Mouse (Mus musculus) retina, postnatal 7 days (tissue): Measurements from ENCODE around the gene Asic2.

Experiments used
- DNase-seq: peaks from one replicate; pipeline ENCODE4 v3.0.0-alpha.2; 2012; ENCODE audit warnings: low read depth, low spot score

Asic2 gene

DNA sequence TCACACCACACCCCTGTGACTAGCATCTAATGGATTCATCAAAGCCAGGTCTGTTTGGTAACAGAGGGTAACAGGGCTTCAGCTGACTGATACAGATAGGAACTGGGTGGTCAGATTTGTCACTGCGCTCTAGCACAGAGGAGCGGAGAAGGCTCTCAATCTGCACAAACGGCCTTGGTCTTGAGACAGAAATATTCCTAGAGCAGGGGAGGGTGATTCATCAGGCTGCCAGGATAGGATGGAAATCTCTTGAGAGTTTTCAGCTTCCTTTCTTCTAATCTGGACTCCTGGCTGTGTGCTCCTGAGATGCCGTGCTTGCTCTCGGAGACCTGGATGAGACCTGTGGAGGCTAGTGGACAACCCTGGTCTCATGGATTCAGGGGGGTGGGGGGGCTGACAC is 765.7 kb downstream of the Asic2 start:
- no peak for DNase-seq

DNA sequence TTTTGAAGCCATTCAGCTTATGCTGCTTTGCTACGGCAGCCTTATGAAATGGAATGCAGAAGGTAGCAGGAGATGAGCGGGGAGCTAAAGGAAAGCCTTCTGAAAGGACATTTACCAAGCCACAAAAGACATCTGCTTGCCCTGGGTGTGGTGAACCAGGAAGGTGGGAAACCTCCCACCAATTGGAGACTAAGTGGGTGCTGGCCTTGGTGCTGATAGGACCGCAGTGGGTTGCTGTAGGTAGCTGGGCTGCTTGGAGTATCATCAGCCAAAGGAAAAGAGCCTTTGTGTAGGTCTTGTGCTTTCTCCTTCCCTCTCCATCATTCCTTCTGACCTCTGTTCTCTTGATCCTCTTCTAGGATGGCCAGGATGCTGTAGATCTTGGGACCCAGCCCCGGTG is 774.4 kb downstream of the Asic2 start:
- no peak for DNase-seq

DNA sequence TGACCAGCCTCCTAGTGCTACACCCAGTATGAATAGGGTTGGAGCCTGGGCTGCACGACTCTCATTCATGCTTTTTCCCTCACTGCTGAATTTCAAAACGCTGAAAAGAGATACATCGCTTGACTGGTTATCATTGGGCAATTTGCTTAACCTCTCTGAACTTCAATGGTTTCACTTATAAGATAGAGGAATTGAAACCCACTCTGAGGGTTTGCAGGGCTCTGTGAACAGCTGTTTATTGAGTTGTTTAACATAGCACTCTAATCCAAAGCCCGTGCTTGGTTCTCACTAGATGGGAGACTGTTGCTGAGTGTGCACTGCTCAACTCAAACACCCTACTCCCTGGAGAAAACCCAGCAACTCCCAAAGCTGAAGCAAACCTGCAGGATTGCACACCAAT is 776.1 kb downstream of the Asic2 start:
- no peak for DNase-seq

DNA sequence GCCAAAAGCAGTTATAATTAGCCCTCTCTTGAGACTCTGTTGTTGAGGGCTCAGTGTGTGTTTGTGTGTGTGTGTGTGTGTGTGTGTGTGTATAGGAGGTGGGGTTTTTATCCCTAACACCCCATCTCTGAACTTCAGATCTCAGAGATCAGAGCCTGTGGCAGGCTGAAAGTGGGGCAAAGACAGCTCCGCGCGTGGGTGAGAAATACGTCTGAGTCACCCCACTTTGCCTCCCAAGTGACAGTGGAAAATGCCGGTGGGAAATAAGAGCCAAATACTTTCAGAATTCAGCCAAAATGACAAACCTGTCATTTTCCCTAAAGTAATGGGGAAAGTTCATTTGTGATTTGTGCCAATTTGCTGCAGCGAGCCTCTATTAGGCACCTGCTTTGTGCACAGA is 779.2 kb downstream of the Asic2 start:
- no peak for DNase-seq

DNA sequence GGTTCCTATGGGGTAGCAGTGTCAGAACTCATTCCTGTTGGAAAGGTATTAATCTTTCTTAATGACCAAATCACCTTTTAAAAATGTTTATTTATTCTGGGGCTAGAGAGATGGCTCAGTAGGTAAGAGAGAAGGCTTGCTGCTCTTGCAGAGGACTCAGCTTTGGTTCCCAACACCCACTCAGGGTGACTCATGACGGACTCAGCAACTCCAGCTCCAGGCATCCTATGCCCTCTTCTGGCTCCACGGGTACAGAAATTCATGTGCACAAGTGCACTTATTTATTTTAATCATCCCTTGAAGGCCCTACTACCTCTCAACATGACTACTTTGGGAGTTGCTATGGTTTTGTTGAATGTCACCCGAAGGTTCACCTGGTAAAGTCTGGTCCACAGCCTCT is 780.4 kb downstream of the Asic2 start:
- no peak for DNase-seq

DNA sequence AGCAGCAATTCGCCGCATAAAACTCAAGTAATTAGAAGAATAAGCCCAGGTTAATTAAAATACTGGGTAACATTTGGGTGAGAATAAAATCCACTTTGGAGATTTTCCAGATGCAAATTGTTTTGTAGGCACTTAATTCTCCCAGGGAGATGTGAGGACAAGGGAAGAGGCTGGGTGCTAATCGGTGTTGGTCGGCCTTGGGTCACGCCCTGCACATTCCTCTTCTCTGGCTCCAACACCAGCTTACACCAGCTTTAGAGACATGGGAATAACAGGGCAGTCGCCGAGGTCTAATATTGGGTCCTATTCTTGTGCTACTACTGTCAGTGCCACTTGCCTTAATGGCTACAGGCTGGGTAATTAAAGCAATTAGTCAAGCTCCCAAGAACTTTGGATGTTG is 783.5 kb downstream of the Asic2 start:
- no peak for DNase-seq

DNA sequence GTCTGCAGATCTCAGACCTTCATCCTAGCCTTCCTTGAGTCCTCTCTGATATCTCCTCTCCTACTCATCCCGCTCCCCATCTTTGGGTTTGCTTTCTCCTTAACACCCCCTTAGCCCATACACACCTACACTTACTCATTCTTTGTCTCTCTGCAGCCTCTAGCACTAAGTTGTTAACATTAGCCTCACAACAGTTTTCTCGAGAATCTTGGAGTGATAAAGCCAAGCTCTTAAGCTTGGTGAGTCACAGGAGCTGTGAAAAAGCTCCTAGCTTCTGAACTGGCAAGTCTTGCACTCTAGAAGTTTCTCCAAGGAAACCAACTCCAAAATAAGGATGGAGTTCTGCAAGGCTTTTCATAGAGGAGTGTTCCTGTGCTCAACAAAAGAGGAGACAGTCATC is 803.4 kb downstream of the Asic2 start:
- no peak for DNase-seq

DNA sequence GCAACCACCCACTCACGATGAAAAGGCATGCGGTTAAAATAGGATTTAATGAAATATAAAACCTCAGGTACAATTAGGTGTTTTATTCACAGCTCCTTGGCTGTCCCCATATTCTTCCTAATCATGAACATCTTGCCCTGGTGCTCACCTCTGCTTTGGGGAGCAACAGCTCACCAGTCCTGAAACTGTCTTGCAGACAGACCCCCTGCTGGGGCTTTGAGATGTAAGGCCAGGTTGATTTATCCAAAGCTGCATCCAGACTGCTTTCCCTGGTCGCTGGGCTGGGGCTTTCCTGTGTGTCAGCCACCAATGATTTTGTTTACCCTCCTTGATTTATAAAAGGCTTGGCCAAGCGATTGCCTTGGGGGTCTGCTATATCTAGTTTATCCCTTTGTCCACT is 805.2 kb downstream of the Asic2 start:
- DNase-seq: no peak

DNA sequence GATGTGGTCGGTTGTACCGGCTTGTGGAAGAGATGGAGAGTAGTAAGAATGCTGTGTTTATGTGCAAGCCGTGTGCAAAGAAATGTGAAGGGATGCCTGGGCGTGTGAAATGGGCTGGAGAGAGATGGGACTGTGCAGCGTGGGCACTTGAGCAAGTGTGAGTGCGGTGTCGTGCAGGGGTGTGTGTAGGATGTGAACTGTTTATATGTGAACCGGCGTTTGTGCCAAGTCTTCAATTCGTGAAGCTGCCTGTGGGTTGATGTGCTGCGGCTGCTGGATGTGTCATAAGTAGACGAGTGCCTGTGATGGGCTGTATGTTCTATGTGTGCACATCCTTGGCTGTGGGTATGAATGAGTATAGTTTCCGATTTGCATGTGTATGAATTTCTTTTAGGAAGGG is 814.4 kb downstream of the Asic2 start:
- DNase-seq: no peak

DNA sequence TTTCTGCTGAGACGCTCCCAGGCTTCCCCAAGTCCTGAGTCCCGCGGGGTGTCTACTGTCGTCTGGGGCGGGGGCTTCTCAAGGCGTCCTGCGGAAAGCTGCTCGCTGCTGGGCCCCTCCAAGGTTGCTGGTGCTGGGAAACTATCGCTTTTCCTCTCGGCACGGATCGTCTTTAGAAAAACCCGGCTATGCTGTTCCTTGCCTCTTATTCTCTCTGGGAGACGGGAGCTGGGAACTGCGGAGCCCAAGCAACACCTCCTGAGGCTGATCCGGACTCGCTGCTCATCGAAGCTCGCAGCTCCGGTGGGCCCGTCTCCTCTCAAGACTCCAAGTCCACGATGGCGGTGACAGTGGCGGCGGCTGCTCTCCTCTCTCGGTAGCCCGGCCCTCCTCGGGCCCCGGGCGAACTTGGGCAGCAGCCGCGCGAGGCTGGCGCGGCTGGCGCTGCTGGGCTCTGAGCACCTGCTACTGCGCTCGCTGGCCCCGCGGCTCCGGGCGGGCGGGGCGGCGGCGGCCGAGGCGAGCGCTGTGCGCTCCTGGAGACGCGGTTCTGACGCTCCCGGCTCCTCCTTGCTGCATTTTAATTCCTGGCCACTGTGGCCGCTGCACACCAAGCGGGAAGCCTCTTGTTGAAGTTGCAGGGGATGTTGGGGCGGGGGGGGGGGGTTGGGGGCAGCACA is 815.0 kb downstream of the Asic2 start:
- DNase-seq: peak; percentile 54

DNA sequence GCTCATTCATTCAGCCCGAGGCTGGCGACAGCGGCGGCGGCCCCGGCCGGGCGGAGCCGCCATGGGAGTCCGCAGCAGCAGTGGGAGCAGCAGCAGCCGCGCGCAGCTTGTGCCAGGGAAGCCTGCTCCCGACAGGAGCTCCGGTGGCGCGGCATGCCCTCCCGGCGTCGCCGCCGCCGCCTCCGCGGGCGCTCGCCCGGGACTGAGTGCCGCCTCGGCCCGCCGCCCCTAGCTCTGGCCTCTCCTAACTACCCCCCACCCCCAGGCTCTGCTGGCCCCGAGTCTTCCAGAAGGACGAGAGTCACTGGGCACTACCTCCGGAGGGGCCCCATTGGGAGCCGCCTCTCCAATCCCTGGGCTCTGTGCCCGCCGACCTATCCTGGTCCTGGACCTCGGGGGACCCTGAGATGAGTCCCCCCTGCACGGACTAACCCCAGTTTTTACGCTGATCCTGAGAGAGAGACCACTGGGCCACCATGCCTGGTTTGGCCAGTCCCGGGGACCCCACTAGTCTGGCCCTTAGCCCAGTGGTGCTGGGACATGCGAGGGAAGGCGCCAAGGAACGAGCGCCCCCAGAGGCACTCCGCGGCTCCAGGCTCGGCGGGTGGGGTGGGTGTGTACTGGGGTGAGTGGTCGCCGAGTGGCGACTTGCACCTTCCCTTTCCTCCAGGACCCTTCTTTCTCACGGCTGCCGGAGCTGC is 815.6 kb downstream of the Asic2 start:
- DNase-seq: no peak

DNA sequence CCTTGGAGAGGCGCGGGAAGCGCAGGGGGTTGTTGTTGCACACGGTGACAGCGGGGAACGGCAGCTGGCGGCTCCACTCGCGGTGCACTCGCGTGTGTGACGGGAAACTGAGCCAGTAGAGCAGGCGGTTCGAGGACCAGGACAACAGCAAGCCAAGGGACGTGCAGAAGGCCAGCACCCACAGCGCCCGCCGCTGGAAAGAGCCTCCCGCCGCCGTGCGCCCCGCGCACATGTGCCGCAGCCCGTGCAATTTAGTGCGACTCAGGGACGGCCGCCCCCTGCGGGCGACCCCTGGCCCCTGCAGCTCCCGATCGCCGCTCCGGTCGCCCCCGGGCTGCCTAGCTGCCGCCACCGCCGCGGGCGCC is 816.3 kb downstream of the Asic2 start:
- no peak for DNase-seq

DNA sequence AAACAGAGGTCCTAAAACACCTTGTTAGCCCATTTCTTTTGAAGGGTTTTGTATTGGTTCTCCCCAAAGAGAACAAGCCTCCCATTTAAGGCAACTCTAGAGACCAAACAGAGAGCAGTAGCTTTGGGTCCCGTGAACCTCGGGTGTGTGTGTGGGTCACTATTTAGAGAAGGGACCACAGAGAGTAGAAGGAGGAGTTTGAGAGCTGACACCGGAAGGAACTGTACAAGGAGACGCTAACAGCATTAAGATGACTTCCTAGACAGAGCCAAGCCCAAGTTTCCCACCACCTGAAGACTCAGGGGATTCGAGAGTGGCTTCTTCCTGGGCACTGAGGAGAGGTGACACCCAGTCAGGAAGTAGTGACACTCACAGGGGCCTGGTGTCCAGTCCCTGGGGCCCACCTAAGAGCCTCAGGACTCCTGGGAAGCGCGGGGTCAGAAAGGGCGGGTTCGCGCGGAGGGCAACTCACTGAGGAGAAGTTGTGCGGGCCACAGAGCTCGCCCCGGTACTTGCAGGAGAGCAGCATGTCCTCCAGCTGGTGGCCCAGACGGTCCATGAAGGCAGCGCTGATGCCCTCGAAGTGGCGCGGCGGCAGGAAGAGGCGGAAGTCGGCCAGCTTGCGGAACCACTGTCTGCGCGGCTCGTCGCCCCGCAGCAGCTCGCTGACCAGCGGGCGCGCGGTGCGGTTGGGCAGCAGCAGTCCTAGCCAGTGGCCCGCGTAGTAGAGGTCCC is 816.8 kb downstream of the Asic2 start:
- no peak for DNase-seq

DNA sequence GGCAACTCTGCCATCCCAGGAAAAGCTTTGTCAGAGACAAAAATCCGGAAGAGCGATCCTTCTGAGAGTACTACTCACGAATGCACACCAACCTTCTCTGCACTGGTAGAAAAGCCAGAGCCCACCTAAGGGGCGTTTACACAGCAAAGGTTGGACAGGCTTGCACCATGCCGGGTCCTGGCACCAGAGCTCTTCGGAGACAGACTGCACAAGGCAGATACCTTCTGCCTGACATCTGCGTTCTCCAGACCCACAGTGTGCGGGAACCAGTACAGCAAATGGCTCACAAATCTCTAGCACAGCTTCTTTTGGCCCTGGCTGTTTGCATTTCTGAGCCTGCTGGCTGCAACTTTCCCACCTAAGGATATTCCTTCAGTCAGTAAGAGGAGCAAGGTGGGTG is 817.6 kb downstream of the Asic2 start:
- no peak for DNase-seq

DNA sequence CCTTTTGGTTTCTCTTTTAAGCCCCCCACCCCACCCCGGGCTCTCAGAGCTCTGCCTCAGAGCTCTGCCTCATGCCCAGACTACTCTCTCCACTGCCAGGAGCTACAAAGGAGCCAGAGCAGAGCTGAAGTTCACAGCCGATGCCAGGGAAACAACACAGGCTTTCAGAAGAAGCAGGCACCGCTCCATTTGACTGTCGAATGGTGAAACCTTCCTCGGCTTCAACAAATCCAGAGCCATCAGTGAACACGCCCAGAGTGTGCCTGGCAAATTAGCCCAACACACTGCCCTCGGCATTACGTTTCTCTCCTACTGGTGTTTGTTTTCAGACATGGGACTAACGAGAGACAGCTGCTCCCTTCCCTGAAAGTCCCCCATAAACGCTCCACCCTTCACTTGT is 819.8 kb downstream of the Asic2 start:
- no peak for DNase-seq

DNA sequence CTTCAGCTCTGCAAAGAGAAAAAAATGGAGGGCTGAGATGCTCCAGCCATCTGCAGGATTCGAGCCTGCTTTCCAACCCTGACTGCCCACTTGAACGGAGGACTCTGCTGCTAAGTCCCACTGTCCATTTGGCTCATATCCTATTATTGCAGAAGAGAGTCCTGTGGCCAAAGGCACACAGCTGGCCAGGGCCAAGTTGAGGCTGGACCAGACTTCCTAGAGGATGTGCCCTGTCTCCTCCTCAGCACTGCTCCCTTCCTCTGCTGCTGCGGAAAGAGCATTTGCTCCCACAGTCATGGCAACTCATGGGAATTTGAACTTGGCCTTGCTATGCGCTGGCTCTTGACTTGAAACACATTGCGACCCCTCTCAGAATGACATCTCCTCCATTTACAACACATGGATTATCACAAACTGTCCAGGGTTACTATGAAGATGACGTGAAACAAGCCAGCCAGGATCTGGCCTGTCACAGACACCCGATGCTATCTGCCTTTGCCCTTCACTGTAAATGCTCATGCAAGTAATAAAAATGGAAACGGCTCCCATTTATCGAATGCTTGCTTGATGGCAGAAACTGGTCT is 821.6 kb downstream of the Asic2 start:
- no peak for DNase-seq

DNA sequence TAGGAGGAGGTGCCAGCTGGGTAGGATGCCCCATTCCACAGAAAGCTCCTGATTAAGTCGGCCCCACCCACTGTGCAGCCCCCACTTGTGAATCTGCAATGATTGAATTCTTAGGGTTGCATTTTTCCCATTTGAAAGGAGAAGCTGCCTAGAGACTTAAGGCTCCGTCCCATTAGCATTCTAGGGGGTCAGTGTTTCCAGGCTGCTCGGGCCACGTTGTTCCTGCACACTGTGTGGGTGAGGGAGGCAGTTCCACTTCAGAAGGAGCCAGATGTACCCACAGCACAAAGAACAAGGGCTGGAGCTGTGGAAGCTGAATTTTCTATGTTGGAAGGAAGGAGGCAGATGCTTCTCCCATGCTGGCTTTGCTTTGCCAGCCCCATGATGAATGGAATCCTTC is 833.1 kb downstream of the Asic2 start:
- no peak for DNase-seq

DNA sequence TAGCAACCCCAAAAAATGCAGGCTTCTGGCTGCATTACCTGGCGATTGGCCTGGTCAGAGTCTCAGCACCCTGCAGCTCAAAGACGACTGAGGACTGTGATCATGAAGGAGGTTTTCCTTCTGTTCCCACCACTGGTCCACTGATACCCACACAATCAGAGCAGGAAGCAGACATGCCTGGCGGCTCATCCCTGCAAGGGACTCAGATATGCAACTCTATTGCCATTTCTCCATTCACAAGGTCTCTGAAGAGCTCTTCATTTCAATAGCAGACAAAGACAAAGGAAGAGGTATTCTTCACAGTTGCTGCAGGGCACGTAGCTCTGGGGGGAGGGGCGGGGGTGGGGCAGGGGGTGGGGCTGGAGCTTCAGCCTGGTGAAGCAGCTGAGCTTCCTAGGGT is 834.3 kb downstream of the Asic2 start:
- no peak for DNase-seq

DNA sequence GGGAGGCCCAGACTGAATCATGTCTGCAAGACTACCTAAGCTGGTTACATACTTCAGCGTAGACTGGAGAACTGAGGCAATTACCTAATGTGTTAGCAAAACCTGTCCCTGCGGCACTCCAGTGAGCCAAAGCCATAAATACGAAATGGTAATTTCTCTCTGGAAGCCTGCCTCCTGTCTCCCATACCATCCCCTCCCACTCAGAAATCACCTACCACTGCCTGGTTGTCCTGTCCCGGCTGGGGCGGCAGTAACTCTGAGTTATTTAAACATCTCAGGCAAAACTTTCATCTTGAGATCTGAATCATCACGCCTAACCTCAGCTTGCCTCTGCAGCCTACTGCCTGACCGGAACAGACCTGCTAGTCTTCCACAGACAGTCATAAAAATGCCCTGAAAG is 835.6 kb downstream of the Asic2 start:
- DNase-seq: no peak

DNA sequence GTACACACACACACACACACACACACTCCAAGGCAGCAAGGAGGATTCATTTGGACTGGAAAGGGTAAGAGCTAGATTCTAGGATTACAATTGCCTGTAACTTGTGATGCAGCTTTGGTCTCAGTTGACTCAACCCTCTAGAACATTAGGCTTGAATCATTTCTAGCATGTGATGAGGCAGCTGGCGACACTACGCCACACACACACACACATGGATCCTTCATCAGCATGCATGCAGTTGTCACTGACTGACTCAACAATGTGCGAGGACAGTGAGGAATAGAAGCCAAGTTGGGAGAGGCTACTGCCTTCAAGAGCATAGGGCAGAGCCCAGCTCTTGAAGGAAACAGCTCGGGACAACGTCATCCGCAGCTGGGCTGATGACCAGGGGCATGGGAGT is 843.9 kb downstream of the Asic2 start:
- DNase-seq: no peak

DNA sequence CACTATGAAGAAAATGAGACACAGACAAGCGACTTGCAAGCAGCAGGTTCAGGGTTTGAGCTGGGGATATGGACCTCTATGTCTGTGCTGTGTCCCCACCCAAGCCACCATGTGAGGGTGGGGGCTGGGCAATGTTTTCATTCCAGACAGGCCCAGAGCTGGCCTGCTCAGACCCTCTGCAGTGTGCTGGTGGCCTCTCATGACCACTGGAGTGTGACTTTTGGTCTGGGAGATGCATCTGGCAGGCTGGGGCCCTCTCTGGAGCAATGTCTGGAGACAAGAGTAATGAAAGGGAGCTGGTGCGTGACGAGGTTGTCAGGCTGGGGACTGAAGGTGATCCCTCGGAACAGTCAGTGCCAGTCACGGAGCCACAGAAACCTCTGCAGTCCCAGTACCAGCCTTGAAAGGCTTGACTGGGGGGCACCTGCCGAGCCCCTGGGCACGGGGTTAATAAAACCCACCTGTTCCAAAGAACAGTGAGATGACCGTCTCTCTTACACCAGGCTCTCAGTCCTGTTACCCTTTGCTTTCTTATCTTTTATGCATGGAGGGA is 848.2 kb downstream of the Asic2 start:
- DNase-seq: no peak

DNA sequence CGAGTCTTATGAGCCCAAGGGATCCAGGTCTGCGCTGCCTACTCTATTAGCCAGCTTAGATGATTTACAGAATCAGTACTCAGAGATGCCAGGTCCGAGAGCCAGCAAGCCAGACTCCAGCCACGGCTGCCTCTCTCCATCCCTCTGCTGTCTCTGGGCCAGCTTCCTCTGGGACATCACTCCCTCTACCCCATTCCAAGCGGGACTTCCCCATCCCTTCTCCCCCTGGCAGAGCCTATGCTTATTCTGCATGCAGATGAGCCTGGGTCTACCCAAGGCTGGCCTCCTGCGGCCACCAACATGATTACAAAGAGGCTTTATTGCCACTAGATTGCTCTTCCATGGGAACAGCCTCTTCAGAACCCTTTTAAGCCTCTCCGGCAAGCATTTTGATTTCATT is 850.2 kb downstream of the Asic2 start:
- no peak for DNase-seq
